Mouse (Mus musculus) ES-Bruce4 (cell line): ENCODE results near the gene Chst15.

Experiments used
- CTCF ChIP-seq: IDR thresholded peaks from one replicate; pipeline ENCODE4 v1.8.1; 2011; ENCODE audit warnings: low read depth, low read length
- EP300 ChIP-seq: IDR thresholded peaks from 2 replicates; pipeline ENCODE4 v1.6.1; 2011; ENCODE audit warnings: low read depth, low read length; ENCODE audit not compliant: insufficient read depth
- POLR2A ChIP-seq: IDR thresholded peaks from one replicate; pipeline ENCODE4 v1.8.1; 2011; ENCODE audit warnings: low read length; ENCODE audit not compliant: insufficient read depth

- TF ChIP-seq POLR2A (no peak), CTCF (no peak), EP300 (no peak)
Measured at GRCm38 (mm10) chr7:132230961-132231360, 86.1 kb downstream of the Chst15 start.
